Mouse (Mus musculus): ENCODE measurements around the gene Padi2. TPM values are rescaled to one million over a fixed set of nuclear protein-coding genes. Genes with fewer than 3 reads are reported as not detected.

The Padi2 gene
- total and polyA plus RNA-seq, 3 experiments = 1.7 to 13.8 (median 10.5) TPM

DNA sequence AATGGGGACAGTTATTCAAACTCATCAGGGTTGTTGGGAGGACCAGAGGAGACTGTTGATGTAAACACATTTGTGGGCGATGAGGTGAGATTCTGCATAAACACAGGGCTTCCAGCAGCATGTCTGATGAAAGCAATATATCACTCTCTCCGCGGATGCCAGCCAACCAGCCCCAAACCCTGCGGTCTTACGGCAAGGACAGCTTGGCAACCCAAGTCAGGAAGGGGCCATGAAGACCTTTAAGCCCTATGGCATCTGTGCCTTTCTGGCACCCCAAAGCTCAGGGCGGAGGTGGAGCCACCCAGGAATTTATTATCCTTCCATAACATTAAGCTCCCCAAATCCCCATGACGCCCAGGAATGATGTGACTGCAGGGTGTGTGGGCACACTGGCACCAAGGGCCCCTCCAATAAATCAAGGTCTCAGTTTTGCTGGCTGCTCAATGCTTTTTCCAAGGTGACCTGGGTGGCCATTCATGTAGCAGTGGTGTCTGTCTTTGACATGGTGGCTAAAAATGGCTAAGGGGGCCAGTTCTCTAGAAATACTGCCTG is 53.1 kb downstream of the Padi2 start:
- peak; percentile 60 for DNase-seq

GRCm38 (mm10) chr4:140959715-140960479 is 53.8 kb downstream of the Padi2 start:
- peak; percentile 85 for DNase-seq

DNA sequence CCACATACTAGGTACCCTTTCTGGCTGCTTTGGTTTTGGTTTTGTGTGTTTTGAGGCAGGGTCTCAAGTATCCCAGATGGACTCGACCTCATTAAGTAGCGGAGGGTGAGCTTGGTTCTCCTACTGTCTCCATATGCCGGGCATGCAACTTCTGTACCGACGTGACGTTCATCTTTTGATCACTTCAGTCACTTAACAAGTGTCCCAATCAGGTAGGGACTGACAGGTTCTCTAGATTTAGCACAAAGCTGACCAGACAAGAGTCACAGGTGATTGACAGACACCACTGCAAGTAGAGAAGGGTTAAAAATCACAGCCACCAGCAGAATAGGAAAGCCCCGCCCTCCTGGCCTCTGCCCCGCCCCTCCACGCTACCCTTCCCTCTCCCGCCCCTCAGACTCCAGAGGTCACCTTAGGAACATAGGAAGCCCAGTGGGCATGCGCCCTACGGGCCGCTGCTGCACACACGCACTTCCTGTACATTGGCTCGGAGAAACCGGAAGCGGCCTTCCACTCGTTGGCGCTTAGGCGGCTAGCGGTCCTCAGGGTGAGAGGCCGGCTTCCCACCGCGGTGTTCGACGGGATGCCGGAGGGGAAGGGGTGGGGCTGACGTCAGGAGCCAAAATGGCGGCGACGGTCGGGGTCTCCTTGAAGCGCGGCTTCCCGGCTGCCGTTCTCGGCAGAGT is 54.8 kb downstream of the Padi2 start, which contains the start of gene Sdhb:
Gene Sdhb, plus strand, starts transcription at position 423 of the 686 bp plus-strand sequence.
- DNase-seq = peak; percentile 98

DNA sequence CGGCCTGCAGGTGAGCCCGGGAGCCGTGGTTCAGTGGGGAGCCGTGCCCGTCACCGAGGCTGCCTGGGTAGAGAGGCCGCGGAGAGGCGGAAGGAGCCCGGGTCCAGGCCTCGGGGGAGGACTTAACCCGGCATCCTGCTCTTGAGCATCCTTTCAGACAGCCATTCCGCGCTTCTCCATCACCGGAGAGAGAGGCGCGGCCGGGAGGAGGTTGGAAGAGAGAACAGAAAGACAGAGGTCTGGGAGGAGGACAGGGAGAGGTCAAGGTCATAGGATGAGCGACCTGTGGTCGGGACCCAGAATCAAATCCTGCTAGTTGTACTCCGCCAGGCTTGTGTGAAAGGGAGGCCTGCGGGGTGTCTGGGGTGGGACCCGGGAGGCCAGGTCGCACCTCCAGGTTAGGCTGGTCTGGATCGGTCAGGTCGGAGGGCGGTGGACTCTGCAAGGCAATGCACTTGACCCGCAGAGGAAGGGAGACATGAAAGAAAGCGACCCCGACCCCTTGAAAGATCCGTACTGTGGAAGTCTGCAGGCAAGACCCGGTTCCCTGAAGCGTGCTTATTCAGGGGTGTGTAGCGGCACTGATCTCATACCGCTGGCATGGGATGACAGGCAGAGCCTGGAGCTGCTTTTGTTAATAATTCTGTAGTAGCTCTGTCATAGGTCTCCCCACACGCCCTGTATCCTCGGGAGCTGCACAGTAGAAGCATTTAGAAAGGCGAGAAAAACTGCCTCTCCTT is 55.5 kb downstream of the Padi2 start:
- DNase-seq = no peak

DNA sequence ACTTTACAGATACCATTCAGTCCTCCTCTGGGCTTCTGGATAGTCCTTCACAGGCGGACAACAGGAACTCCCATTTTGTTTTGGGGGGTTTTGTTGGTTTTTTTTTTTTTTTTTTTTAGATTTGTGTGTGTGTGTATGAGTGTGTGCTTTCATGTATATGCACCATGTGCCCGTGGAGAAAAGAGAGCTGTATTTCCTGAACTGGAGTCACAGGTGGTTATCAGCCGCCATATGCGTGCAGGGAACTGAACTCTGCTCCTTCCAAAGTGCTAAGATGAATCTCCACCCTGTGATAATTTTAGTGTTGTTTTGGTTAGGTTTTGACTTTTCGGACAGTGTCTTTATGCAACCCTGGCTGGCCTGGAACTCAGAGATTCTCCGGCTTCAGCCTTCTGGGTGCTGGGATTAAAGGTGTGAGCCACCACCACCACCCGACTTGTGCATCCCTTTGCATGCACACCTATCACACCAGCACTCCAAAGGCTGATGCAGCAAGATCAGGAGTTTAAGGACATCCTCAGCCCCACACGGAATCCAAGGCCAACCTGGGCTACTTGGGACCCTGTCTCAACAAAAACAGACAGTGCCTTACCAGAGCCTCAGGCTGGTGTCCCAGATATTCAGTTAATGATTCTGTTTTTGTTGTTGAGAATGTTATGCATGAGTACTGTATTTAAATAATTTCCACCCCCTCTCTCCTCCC is 56.2 kb downstream of the Padi2 start:
- no peak for DNase-seq

- peak; percentile 93 for DNase-seq
Observed at GRCm38 (mm10) chr4:140962950-140963349, 56.8 kb downstream of the Padi2 start.

GRCm38 (mm10) chr4:140963941-140964597 is 57.9 kb downstream of the Padi2 start:
- DNase-seq = peak; percentile 23

- peak; percentile 92 for DNase-seq
Observed at GRCm38 (mm10) chr4:140964620-140965019, 58.5 kb downstream of the Padi2 start.

GRCm38 (mm10) chr4:140967386-140968159 is 61.4 kb downstream of the Padi2 start:
- peak; percentile 53 for DNase-seq

DNA sequence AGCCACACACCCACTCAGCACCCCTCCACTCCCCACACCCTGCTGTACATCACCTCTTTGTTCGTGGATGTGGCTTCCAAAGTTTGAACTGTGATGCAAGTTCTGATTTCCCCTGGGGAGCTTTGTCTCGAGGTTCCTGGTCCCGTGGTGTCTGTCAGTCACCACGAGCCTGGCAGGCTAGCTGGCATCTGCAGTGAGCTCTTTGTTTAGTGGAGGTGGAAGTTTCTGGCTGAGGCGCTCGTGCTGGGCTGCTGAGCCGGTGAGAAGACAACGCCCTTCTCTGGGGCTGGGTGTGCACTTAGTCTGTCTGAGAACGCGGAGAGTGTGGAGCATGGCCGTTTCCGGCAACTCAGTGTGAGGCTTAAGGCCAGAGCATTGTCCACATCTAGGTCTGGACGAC is 65.5 kb downstream of the Padi2 start:
- DNase-seq = no peak

DNA sequence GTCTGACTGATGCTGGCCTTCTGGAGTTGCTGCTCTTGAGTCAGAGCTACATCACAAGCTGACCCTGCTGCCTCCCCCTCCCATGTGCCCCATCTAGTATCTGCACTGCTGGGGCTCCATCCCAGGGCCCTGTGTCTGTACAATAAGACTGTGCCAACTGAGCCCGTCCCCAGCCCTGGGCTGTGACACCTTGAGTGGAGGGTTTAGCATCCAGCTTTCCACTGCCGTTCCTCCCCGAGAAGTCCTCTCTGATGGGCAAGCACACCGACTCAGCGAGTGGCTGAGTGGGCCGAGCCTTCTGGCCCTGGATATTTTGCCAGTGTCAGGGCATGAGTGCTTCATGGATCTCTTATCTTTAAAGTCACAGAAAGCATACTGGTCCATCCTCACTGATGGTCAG is 68.3 kb downstream of the Padi2 start:
- peak; percentile 36 for DNase-seq

GRCm38 (mm10) chr4:140975356-140975755 is 69.2 kb downstream of the Padi2 start:
- DNase-seq = peak; percentile 48

DNA sequence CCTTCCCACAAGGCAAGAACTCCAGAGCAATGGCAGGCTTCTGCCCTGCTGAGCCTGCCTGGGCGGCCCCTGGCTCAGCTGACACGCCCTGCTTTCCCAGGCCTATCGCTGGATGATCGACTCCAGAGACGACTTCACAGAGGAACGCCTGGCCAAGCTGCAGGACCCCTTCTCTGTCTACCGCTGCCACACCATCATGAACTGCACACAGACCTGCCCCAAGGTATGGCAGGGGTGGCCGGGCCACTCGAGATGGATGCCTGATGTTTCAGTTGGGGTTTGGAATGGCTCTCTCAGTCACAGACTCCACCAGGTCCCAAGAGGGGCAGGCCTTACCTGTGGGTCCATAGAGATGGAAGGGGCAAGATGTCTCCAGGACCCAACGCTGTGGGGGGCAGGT is 71.1 kb downstream of the Padi2 start:
- no peak for DNase-seq

- peak; percentile 84 for DNase-seq
Observed at GRCm38 (mm10) chr4:140977886-140978692, 71.9 kb downstream of the Padi2 start.

GRCm38 (mm10) chr4:140981605-140982004 is 75.5 kb downstream of the Padi2 start:
- DNase-seq = no peak

DNA sequence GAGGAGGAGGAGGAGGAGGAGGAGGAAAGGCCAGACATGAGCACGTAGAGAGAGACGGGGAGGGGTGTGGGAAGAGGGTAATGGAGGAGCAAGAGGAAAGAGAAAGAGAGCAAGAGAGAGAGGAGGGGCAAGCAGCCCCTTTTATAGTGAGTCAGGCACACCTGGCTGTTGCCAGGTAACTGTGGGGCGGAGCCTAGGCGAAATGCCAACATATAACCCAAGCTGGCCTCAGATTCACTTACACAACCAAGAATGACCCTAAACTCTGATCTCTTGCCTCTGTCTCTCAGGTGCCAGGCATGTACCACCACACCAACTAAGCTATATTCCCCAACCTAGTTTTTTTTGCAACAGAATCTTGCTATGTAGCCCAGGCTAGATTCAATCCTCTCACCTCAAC is 76.7 kb downstream of the Padi2 start:
- no peak for DNase-seq

DNA sequence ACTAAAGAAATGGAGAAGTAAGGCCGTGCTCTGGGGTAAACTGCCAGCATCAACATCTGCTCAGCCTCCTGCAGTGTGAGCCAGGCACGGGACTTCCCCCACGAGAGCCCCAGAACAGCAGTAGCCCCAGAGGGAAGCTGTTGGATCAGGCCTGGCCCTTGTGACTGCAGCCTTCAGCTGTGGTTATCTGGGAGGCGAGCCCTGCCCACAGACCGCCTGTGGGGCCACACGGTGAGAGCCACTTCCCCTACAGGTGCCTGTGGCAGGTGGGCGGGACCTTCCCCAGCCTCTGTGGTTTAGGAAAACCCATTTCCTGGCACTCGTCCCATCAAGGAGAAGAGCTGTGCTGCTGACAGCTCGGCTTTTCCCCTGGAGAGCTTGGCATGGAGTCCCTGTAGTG is 77.3 kb downstream of the Padi2 start:
- peak; percentile 48 for DNase-seq

GRCm38 (mm10) chr4:140984544-140984943 is 78.4 kb downstream of the Padi2 start:
- no peak for DNase-seq

DNA sequence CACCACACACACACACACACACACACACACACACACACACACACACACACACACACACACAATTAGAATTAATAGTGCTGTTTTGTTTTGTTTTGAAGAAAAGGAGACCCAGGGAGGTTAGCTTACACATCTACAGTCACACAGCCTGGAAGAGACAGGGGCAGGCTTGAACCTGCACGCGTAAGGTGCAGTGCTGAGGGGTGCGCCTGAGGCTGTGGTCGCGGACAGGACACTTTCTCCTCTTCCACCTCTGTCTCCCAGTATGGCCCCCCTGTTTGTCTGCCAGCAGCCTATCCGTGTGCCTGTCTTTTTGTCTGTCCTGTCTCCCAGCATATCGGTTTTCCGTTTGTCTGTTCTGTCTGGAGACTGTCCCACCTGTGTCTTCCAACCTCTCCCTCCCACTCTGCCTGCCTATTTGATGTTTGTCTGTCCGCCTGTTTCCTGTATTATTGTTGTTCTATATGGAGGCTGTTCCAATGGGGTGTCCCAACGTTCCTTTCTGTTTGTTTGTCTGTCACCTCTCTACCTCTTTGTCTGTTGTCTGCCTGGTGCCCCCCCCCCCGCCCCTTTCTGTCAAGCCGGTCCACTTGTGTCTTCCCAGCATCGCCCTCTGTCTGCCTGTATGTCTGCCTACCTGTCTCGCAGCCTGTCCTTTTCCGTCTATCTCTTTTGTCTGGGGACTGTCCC is 80.0 kb downstream of the Padi2 start:
- DNase-seq = no peak

Measured in adrenal gland, adult 2 months (tissue).